Mouse (Mus musculus) myocyte (in vitro differentiated cells): ENCODE results near the gene Nudt21. TPM values are rescaled to one million over a fixed set of nuclear protein-coding genes. Genes with fewer than 3 reads are reported as not detected.

ENCODE experiments used
- H3K27me3 ChIP-seq: one replicate; pipeline ENCODE4 v1.6.1; 2011; ENCODE audit not compliant: control insufficient read depth, insufficient read depth, insufficient read length
- H3K36me3 ChIP-seq: one replicate; pipeline ENCODE4 v1.6.1; 2011; ENCODE audit not compliant: control insufficient read depth, insufficient read depth
- H3K4me2 ChIP-seq: one replicate; pipeline ENCODE4 v1.6.1; 2011; ENCODE audit warnings: low read depth, control low read depth
- H3K4me3 ChIP-seq: one replicate; pipeline ENCODE4 v1.5.1; 2011; ENCODE audit warnings: mild to moderate bottlenecking, control low read depth, moderate library complexity
- H3K79me2 ChIP-seq: one replicate; pipeline ENCODE4 v1.6.1; 2011; ENCODE audit not compliant: control insufficient read depth, insufficient read depth
- H3ac ChIP-seq: one replicate; pipeline ENCODE4 v1.6.1; 2011; ENCODE audit not compliant: control insufficient read depth, insufficient read length
- CEBPB ChIP-seq: IDR thresholded peaks from 2 replicates; pipeline ENCODE4 v1.6.1; 2011; ENCODE audit warnings: mild to moderate bottlenecking, moderate library complexity; ENCODE audit not compliant: poor library complexity, insufficient read depth, severe bottlenecking
- E2F4 ChIP-seq: IDR thresholded peaks from one replicate; pipeline ENCODE4 v1.6.1; 2011; ENCODE audit warnings: mild to moderate bottlenecking, control low read depth, moderate library complexity; ENCODE audit not compliant: insufficient read depth
- MAX ChIP-seq: IDR thresholded peaks from one replicate; pipeline ENCODE4 v1.6.1; 2011; ENCODE audit warnings: low read depth, mild to moderate bottlenecking, control low read depth
- MYOD1 ChIP-seq, 3 experiments: IDR thresholded peaks; one replicate each; pipeline ENCODE4 v1.6.1; 2011; ENCODE audit warnings: control low read depth in 2 of 3, low read depth in 2 of 3, mild to moderate bottlenecking in 2 of 3, moderate library complexity in 1 of 3; ENCODE audit not compliant: insufficient read length in 2 of 3, control insufficient read depth in 1 of 3
- MYOG ChIP-seq, 3 experiments: IDR thresholded peaks; one replicate each; pipeline ENCODE4 v1.6.1; 2011; ENCODE audit warnings: control low read depth in 2 of 3, low read depth in 2 of 3, mild to moderate bottlenecking in 2 of 3; ENCODE audit not compliant: insufficient read length in 2 of 3, control insufficient read depth in 1 of 3, insufficient read depth in 1 of 3
- POLR2A ChIP-seq: IDR thresholded peaks from one replicate; pipeline ENCODE4 v1.6.1; 2011; ENCODE audit warnings: low read depth, mild to moderate bottlenecking, control low read depth, moderate library complexity; ENCODE audit not compliant: insufficient read length
- POLR2AphosphoS2 ChIP-seq: IDR thresholded peaks from one replicate; pipeline ENCODE4 v1.6.1; 2011; ENCODE audit warnings: low read depth, control low read depth; ENCODE audit not compliant: insufficient read length
- REST ChIP-seq: IDR thresholded peaks from one replicate; pipeline ENCODE4 v1.6.1; 2011; ENCODE audit warnings: mild to moderate bottlenecking, control low read depth, moderate library complexity; ENCODE audit not compliant: insufficient read depth, insufficient read length
- SRF ChIP-seq: IDR thresholded peaks from one replicate; pipeline ENCODE4 v1.6.1; 2011; ENCODE audit warnings: low read depth; ENCODE audit not compliant: control insufficient read depth, insufficient read length
- TCF12 ChIP-seq: IDR thresholded peaks from one replicate; pipeline ENCODE4 v1.6.1; 2011; ENCODE audit warnings: mild to moderate bottlenecking, control low read depth; ENCODE audit not compliant: poor library complexity, insufficient read depth, severe bottlenecking
- TCF3 ChIP-seq: IDR thresholded peaks from one replicate; pipeline ENCODE4 v1.6.1; 2011; ENCODE audit warnings: low read depth, control low read depth; ENCODE audit not compliant: insufficient read length
- USF1 ChIP-seq: IDR thresholded peaks from one replicate; pipeline ENCODE4 v1.6.1; 2011; ENCODE audit warnings: low read depth, mild to moderate bottlenecking, control low read depth, moderate library complexity
- polyA plus RNA-seq: library from polyadenylated mRNA; unstranded; fragments of >200 nt; fragmentation: generic; extraction: Trizol; gene quantifications from one replicate; pipeline ENCODE4 v1.2.1, GENCODE M21; 2012; ENCODE audit warnings: missing spikeins

Gene Nudt21
- polyA plus RNA-seq: 88.6 TPM

DNA sequence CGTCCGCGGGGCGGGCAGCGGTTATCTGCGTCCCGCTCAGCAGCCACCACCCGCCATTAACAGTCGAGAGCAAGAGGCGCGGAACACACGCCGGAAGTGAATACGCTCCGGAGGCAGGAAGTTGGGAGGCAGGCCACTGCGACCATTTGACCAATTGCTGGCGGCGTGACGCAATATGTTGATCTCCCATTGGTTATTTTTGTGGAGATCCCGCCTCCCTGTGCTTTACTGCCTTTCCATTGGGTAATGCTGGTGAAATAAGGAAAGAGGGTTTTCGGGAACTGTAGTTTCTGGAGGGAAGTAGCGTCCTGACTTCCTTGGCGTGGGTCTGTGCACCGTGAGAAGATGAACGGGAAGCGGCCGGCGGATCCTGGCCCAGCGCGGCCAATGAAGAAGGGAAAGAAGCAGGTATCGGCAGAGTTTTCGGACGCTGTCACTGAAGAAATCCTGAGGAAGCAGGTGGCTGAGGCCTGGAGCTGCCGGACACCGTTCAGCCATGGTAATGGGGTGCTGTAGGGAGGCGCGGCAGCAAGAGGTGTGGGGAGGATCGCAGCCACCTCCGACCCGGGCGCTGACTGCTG, at the start of gene Nudt21, which contains the start of gene Ogfod1:
TSS of gene Nudt21 (minus strand) at position 88 of the 581 bp plus-strand sequence.
TSS of gene Ogfod1 (plus strand) at position 255 of the 581 bp plus-strand sequence.
- H3K79me2 ChIP-seq: peaks cover 63% of the 10 kb centered on the region
- peak within 1 kb of the TSS; percentile 93 for H3K4me2 ChIP-seq
- peaks cover 10% of the 10 kb centered on the region for H3K36me3 ChIP-seq
- peak within 1 kb of the TSS; percentile 91 for H3ac ChIP-seq
- H3K4me3 ChIP-seq: peak within 1 kb of the TSS; percentile 74
- peak; percentile 85; the same call in 1 of the 2 replicates for TF ChIP-seq CEBPB
- peak; percentile 69 for TF ChIP-seq POLR2A
- no peak for TF ChIP-seq E2F4
- TF ChIP-seq MYOG (IDR thresholded peaks at IDR 0.05; ENCODE audit: control insufficient read depth in 1 of 3, insufficient read depth in 1 of 3, insufficient read length in 2 of 3, low read depth in 2 of 3): no peak
- no peak for TF ChIP-seq MAX
- no peak for TF ChIP-seq POLR2AphosphoS2
- no peak for TF ChIP-seq TCF3
- no peaks in the 10 kb centered on the region for H3K27me3 ChIP-seq

DNA sequence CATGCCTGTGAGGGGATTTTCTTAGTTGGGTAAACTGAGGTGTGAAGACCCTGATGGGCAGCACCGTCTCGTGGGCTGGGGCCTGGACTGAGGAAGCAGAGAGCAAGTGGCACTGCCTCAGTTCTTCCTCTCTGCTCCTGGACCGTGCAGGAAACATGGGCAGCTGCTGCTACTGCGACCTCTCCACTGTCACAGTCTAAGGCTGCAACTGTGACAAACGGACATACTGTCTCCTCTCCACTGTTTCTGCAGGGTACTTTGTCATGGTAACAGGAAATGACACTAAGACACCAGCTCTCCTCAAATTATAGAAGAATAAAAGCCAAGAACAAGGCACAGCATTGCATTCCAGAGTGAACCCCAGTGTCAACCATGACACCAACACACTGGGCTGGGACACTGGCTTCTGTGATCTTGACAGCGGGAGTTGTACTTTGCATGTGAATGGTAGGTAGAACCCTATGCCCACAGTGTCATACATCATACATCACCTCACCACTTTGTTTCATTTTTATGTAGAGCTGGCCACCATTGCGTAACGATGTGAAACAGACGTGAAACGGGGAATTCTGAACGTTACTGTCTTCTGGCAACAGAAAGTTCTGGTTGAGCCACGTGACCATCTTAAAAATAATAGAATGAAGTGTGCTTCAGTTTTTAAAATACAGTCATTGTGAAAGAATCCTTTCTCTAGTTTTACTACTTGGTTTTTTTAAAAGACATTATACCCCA, 39.8 kb upstream of the Nudt21 start:
- no peaks in the 10 kb centered on the region for H3K27me3 ChIP-seq
- no peak for TF ChIP-seq SRF
- TF ChIP-seq POLR2A: no peak
- no peak for TF ChIP-seq MAX
- TF ChIP-seq MYOG (IDR thresholded peaks at IDR 0.05; ENCODE audit: control insufficient read depth in 1 of 3, insufficient read depth in 1 of 3, insufficient read length in 2 of 3, low read depth in 2 of 3): no peak
- TF ChIP-seq MYOD1 (IDR thresholded peaks at IDR 0.05; ENCODE audit: control insufficient read depth in 1 of 3, insufficient read length in 2 of 3, low read depth in 2 of 3): no peak
- TF ChIP-seq POLR2AphosphoS2: no peak
- TF ChIP-seq CEBPB: no peak
- no peak for TF ChIP-seq USF1
- no peak for TF ChIP-seq REST
- no peak overlapping the region for H3K4me2 ChIP-seq
- H3ac ChIP-seq: no peak overlapping the region
- H3K79me2 ChIP-seq: no peaks in the 10 kb centered on the region
- no peak overlapping the region for H3K4me3 ChIP-seq
- H3K36me3 ChIP-seq: peaks cover 4% of the 10 kb centered on the region

DNA sequence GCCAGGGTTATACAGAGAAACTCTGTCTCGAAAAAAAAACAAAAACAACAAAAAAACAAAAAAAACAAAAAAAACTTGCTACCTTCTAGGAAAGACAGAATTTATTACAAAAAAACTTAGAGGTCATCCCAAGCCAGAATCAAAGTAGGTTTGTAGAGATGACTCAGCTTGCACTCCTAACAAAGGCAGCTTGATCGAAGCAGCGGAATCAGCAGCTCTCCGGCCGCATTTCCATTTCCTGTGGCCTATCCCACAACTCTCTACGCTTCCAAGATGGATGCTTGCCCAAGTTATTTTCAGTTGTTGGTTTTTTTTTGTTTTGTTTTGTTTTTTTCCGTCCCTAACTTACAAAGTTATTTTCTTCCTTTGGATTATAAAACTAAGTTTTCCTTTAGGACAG, 32.0 kb upstream of the Nudt21 start:
- H3K4me2 ChIP-seq: no peak overlapping the region
- peaks cover 10% of the 10 kb centered on the region for H3K36me3 ChIP-seq
- H3K27me3 ChIP-seq: no peaks in the 10 kb centered on the region
- H3K4me3 ChIP-seq: no peak overlapping the region
- H3K79me2 ChIP-seq: no peaks in the 10 kb centered on the region
- no peak overlapping the region for H3ac ChIP-seq
- TF ChIP-seq SRF (no peak), TCF3 (no peak), POLR2A (no peak), USF1 (no peak), TCF12 (no peak), E2F4 (no peak), MYOG (IDR thresholded peaks at IDR 0.05; ENCODE audit: control insufficient read depth in 1 of 3, insufficient read depth in 1 of 3, insufficient read length in 2 of 3, low read depth in 2 of 3) (no peak), MYOD1 (IDR thresholded peaks at IDR 0.05; ENCODE audit: control insufficient read depth in 1 of 3, insufficient read length in 2 of 3, low read depth in 2 of 3) (no peak), CEBPB (no peak), POLR2AphosphoS2 (no peak), REST (no peak), MAX (no peak)

DNA sequence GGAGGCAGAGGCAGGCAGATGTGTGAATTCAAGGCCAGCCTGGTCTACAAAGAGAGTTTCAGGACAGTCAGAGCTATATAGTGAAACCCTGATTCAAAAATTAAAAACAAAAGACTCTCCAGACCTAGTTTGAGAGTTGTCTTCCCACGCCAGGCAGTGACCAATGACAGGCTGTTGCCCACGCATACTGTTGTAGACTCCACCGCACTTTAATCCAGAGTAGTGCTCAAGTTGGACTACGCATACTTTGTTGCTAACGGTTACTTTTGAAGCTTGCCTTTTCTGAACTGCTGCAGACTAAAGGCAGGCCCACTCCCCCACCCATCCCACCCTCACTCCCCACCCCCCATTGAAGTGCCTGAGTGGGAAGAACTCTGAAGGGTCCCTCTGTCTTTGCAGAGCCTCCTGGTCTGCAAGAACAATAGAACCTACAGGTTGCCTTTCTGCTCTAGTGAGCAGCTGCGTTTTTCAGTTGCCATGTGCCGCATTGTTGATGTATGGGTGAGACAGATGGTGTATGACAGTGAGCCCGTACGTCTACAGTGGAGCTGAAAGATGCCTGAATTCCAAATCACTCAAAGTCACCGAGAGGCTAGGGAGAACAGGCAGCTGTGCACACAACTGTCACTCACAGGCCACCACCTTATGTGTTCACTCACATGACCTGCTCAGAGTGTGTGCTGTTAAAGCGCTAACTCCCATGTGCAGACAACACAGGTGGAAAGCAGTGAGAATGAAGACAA, 29.5 kb upstream of the Nudt21 start:
- H3K36me3 ChIP-seq: peaks cover 14% of the 10 kb centered on the region
- no peak overlapping the region for H3ac ChIP-seq
- no peaks in the 10 kb centered on the region for H3K27me3 ChIP-seq
- no peaks in the 10 kb centered on the region for H3K79me2 ChIP-seq
- H3K4me2 ChIP-seq: no peak overlapping the region
- H3K4me3 ChIP-seq: no peak overlapping the region
- TF ChIP-seq REST (no peak), MYOG (IDR thresholded peaks at IDR 0.05; ENCODE audit: control insufficient read depth in 1 of 3, insufficient read depth in 1 of 3, insufficient read length in 2 of 3, low read depth in 2 of 3) (no peak), TCF3 (no peak)
